Mouse (Mus musculus): ENCODE results near the gene 6430548M08Rik.
A peak's percentile ranks its signal among the peaks of the same experiment; 100 is the strongest.

6430548M08Rik gene

GRCm38 (mm10) chr8:120146051-120146450 is 32.1 kb downstream of the 6430548M08Rik start:
- DNase-seq = no peak

- DNase-seq = no peak
Measured at GRCm38 (mm10) chr8:120150028-120150427, 36.1 kb downstream of the 6430548M08Rik start.

- DNase-seq = no peak
Measured at GRCm38 (mm10) chr8:120151151-120151550, 37.2 kb downstream of the 6430548M08Rik start.

DNA sequence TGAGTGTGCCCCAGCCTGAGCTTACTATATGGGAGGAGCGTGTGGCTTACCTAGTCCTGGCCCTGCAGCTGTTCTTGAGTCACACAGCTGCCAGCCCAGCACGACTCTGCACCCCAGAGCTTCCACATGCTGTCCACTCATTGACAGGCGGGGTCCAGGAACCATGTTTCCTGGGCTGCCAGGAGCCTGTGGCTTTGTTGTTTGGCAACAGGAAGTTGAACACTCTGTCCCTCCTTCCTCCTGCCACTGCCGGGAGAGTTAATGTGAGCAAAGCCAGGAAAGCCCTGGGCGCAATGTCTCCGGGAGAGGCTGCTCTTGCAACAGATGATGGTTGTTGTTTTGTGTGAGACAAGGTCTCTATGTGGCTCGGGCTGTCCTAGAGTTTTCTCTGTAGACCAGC is 38.7 kb downstream of the 6430548M08Rik start:
- peak in 1 of 2 experiments; percentile 36 for DNase-seq

GRCm38 (mm10) chr8:120160366-120160765 is 46.4 kb downstream of the 6430548M08Rik start:
- no peak for DNase-seq

- no peak for DNase-seq
Measured at GRCm38 (mm10) chr8:120161658-120162403, 47.9 kb downstream of the 6430548M08Rik start.

DNA sequence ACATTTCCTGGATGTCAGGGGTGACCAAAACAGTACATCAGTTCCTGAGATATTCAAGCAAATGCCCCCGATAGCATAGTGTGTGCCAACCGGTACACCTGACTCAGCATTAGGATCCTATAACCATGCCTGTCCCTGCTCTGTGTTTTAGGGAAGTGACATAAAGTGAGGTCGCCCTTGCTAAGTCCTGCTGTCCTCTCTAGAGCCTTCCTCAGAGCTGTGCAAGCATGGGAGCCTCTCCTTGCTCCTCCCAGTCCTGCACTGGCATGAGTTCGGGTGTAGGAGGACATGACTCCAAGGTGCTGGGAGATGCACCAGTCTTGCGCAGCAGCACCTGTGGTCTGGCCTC is 48.4 kb downstream of the 6430548M08Rik start:
- no peak for DNase-seq

GRCm38 (mm10) chr8:120163376-120163775 is 49.4 kb downstream of the 6430548M08Rik start:
- no peak for DNase-seq

GRCm38 (mm10) chr8:120164026-120164425 is 50.1 kb downstream of the 6430548M08Rik start:
- no peak for DNase-seq

DNA sequence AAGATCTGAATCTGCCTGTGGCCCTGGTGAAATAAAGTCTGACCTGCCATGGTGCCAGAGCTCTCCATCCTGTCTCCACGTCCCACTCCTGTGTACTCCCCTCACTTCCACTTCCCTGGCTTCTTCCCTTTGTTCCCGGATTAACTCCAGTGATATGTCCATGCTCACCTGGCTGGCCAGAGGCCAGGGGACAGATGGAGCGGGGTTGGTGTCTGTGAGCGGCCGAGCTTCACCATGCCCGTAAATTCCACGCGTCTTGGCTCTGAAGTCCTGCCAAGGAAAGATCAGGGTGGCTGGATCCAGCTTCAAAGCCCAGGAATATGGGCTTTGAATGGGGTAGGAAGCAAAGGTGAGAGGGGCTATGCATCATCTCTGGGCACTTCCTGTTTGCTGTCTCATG is 53.2 kb downstream of the 6430548M08Rik start:
- no peak for DNase-seq

DNA sequence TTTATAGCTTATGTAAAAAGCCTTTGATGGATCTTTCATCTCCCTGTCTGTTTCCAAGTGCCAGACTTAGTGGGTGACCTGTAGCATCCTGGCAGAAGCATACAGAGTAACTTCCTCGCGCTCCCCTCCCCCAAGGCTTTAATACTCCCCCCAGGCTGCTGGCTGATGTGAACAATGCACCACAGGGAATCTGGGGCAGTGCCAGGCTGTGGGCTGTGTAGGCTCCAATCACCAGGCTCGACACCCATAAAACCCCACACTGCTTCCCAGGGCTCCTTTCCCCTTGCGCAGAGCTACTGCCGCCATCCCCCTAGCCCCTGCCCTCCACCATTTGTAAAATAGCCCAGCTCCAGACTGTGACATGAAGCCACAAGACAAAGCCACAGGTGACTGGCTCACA is 53.9 kb downstream of the 6430548M08Rik start:
- peak; percentile 36 to 50 for DNase-seq

DNA sequence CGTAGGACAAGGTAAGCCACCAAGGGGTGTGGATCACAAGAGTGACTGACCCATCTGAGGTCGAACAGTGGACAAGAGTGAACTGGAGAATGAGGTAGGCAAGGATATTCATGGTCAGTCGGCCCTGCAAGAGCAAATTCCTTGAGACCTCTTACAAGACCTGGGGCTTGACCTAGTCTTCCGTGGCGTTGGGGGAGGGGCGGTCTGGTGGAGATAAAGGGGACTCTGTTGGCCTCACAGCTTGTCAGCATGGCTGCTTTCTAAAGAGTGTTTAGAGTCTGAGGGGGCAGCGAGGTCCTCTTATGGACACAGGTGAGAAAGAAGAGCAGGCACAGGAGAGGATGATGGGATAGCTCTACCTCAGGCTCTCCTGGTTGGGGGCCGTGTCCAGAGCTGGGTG is 55.2 kb downstream of the 6430548M08Rik start:
- peak; percentile 30 to 52 for DNase-seq

DNA sequence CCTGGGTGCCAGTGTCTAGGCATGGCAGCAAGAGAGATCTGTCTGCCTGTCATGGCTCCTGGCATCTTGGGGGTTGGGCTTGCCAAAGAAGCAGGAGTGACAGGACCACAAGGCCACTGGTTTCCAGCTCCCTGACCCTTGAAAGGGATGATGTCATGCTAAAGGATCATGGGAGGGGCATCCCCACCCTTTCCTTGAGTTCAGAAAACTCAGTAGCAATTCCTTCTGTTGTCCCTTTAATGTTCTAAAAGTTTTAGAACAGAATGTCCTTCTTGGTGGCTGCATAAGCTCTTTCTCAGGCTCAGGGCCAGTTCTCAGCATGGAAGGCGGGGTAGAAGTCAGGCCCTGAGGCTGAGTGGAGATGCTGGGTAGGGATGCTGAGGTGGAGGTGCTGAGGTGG is 59.2 kb downstream of the 6430548M08Rik start:
- no peak for DNase-seq

DNA sequence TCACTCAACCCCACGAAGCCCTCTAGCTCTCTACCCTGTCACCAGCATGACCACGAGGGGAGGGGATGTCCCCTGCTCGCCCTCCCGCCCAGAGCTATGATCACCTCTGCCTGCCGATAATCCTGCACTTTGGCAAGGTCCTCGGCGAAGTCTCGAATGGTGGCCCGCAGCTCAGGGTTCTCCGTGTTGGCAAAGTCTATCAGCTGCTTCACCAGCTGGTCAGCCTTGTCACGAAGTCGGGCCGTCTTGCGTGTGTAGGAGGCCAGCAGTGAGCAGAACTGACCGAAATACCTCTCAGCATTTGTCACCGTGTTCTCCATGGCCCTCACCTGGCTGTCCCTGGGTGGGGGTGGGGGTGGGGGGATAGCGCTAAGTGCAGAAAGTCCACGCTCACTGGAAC is 60.7 kb downstream of the 6430548M08Rik start:
- no peak for DNase-seq

- DNase-seq = no peak
Measured at GRCm38 (mm10) chr8:120176605-120177004, 62.7 kb downstream of the 6430548M08Rik start.

- DNase-seq = peak; percentile 78 to 86
Measured at GRCm38 (mm10) chr8:120177318-120178123, 63.6 kb downstream of the 6430548M08Rik start, which contains the start of gene Fam92b. Gene Fam92b (minus strand): TSS chr8:120177466.

DNA sequence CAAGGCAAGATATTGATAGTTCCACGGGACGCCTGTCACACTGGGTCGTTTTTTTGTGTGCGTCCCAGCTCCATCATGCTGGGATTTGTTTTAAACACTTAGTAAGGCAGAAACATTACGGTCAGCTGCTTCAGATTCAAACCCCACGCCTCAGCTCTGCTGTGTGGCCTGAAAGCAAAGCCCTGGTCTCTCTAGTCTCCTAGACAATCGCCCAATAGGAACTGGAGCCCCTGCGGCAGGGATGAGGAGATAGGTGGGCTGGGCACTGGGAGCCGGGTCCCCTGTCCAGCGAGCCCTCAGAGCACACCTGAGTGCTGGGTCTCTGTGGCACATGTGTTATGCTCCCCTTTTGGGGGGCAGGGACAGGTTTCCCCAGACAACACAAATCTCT is 64.2 kb downstream of the 6430548M08Rik start:
- no peak for DNase-seq

DNA sequence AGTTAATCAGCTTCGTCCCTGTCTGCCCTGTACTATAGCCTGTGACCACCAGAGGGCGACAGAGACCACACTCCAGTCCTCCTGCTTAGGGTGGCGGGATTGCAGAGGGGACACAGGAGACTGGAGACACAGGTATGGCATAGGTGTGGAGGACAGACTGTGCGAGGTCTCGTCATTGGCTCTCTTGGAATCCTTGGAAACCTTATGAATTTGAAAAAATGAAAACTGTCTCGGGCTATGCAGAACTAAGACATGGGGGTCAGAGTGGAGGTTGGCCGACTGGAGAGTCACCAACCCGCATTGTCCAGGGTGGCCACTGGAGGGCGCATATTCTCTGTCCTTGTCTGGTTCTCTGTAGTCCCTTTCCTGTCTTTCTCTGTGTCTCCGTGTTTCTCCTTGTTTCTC is 65.1 kb downstream of the 6430548M08Rik start:
- DNase-seq = peak; percentile 94 to 96

DNA sequence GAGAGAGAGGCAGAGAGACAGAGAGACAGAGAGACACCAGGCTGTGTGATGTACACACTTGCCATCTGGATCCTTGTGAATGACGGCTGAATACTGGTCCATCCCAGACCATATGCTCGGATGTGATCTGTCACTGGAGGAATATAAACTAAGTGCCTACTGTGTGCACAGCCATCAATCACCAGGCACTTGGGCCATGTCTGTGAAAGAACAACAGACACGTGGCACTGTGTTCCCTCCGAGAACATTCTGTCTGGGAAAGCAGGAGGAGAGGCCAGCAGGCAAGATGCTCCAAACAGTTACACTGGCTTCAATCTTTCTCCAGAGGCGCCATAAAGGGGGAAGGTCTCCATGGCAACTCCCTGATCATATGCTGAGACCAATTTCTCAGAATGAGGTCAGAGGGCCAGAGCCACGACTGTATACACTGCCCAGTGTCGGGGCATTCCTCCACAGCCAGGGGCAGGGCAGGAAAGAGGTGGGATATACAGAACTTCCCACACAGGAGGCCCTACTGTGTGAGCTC is 66.6 kb downstream of the 6430548M08Rik start:
- no peak for DNase-seq

DNA sequence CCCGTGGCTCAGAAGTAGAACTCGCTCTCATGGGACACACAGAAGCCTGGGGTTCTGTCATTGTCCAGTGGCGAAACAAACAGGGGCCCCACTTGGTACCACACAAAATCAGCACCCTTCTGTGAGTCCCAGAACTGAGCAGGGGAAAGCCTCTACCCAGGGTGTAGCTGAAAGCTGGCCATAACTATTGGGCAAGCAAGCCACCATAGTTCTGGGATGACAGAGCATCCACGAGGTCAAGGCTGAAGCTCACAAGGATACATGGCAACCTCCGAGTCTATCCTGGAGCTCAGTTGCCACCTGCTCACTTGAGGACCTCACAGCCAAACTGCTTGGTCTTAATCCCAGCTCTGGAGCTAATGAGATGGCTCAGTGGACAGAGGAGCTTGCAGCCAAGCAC is 67.3 kb downstream of the 6430548M08Rik start:
- DNase-seq = no peak

DNA sequence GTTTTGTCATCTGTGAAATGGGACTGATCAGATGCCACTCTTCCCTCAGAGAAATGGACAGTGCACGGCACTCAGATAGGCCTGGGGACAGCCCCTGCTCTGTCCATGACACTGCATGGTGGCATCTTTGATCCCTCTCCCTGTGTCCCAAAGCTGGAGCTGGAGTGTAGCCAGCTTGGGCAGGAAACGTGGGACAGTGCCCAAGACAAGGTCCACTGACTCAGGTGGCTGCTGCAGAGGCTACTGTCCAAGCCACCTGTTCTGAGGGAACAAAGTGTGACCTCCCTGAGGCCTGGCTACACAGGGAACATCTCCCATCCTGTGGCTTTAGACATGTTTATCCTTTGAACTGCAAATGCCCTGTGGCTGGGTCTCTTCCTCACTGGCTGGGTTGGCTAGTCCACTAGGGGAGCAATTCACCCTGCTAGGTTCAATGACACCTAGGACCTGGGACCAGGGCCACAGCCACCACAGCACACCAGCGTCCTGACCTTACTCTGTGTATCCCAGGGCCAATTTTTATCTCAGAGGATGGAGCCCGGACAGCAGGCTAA is 68.0 kb downstream of the 6430548M08Rik start:
- DNase-seq = no peak

DNA sequence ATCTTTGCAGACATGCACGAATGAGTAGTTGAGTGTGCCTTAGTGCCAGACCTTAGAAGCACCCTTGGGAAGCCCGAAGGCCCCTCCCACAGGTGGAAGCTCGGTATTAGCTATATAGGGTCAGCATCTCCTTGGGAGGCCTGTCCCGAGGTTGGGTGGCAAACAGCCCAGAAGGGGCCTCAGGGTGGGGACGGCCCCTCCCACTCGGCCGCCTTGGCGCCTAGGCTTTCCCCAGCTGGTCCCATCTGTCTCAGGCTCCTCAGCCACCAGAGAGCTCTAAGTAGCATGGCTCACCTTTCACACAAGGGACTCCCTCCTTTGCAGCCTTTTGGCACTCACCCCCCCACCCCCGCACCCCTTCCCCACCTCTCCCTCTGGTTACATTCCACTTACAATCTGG is 70.4 kb downstream of the 6430548M08Rik start:
- DNase-seq = peak; percentile 67 to 72

Measured in kidney, postnatal 4 days (tissue).